Mouse (Mus musculus) midbrain, embryonic 16.5 days (tissue): ENCODE measurements at regions not wholly inside any gene's neighbourhood (a gene's known extent, or its start where the extent isn't known, plus 50 kb on each side); places are given as distances from the start of the nearest gene placed in this dataset.

Experiments
- ATAC-seq: fragments of 200-750 bp; cut with Nextera tagmentation; 2 replicates; pipeline ENCODE4 v1.8.0; 2017; ENCODE audit warnings: moderate TSS enrichment
- H3K27ac ChIP-seq: fragments of 300-500 bp; sonication (generic); 2 replicates; pipeline ENCODE4 v1.5.1; 2014; ENCODE audit warnings: mild to moderate bottlenecking, low read length, mixed read lengths
- H3K27me3 ChIP-seq: fragments of 300-500 bp; sonication (generic); 2 replicates; pipeline ENCODE4 v1.6.1; 2014; ENCODE audit warnings: low read depth, low read length, mixed read lengths; ENCODE audit not compliant: control insufficient read depth, insufficient read depth
- H3K36me3 ChIP-seq: fragments of 300-500 bp; sonication (generic); 2 replicates; pipeline ENCODE4 v1.6.1; 2014; ENCODE audit warnings: mild to moderate bottlenecking, low read length, moderate library complexity, mixed read lengths; ENCODE audit not compliant: control insufficient read depth, insufficient read depth
- H3K4me1 ChIP-seq: fragments of 300-500 bp; sonication (generic); 2 replicates; pipeline ENCODE4 v1.6.1; 2014; ENCODE audit warnings: mild to moderate bottlenecking, low read length, mixed read lengths; ENCODE audit not compliant: control insufficient read depth, insufficient read depth
- H3K4me2 ChIP-seq: fragments of 300-500 bp; sonication (generic); 2 replicates; pipeline ENCODE4 v1.6.1; 2014; ENCODE audit warnings: mild to moderate bottlenecking, low read length, mixed read lengths
- H3K4me3 ChIP-seq: fragments of 300-500 bp; sonication (generic); 2 replicates; pipeline ENCODE4 v1.5.1; 2014; ENCODE audit warnings: low read depth, mild to moderate bottlenecking, low read length, moderate library complexity, mixed read lengths
- H3K9ac ChIP-seq: fragments of 300-500 bp; sonication (generic); 2 replicates; pipeline ENCODE4 v1.6.1; 2014; ENCODE audit warnings: low read depth, low read length, mixed read lengths
- H3K9me3 ChIP-seq: fragments of 300-500 bp; sonication (generic); replicated peaks from 2 replicates; pipeline ENCODE4 v1.6.1; 2014; ENCODE audit warnings: mild to moderate bottlenecking, low read length, mixed read lengths; ENCODE audit not compliant: control insufficient read depth, poor library complexity, severe bottlenecking
- WGBS: fragments of 180-500 bp; shearing (Covaris S2); extraction: QIAGEN DNeasy Blood & Tissue Kit; methylation state at CpG from one replicate; pipeline ENCODE4 v1.1.7; 2014; 5-methylcytosine and 5-hydroxymethylcytosine counted together

DNA sequence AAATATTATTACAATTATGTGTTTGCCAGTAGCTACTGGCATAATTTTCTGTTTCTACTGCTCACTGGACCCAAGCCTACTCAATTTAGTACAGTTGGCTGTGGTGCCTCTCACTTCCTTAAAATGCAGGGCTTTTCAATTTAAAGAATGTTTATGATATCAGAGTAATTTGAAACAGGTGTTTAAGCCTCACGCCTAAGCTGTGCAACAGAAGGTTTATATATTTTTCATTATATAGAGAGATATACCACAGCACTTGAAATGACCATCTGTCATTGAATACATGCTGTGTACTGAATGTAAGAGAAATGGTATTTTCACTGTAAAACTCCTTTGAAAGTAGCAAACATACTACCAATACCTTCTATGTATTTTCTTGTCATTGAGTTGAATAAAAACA lies 376.8 kb downstream of the Otol1 start:
- Histone ChIP-seq H3K4me3 (no peak overlapping the region), H3K4me1 (no peaks in the 10 kb centered on the region), H3K36me3 (no peaks in the 10 kb centered on the region), H3K9me3 (no peaks in the 10 kb centered on the region), H3K27ac (no peak overlapping the region), H3K4me2 (no peak overlapping the region), H3K9ac (no peak overlapping the region), H3K27me3 (no peaks in the 10 kb centered on the region)
- no peak for ATAC-seq
- WGBS: 97% methylated on average over 1 of the region's 1 CpGs

- no peaks in the 10 kb centered on the region for H3K27me3 ChIP-seq
- no peak overlapping the region for H3K27ac ChIP-seq
- H3K4me2 ChIP-seq: no peak overlapping the region
- H3K4me3 ChIP-seq: no peak overlapping the region
- no peaks in the 10 kb centered on the region for H3K36me3 ChIP-seq
- no peaks in the 10 kb centered on the region for H3K9me3 ChIP-seq
- no peaks in the 10 kb centered on the region for H3K4me1 ChIP-seq
- no peak for ATAC-seq
- no peak overlapping the region for H3K9ac ChIP-seq
- WGBS: 89% methylated on average over 4 of the region's 4 CpGs
These were observed 378.5 kb downstream of the Otol1 start for GRCm38 (mm10) chr3:70385961-70386360.

DNA sequence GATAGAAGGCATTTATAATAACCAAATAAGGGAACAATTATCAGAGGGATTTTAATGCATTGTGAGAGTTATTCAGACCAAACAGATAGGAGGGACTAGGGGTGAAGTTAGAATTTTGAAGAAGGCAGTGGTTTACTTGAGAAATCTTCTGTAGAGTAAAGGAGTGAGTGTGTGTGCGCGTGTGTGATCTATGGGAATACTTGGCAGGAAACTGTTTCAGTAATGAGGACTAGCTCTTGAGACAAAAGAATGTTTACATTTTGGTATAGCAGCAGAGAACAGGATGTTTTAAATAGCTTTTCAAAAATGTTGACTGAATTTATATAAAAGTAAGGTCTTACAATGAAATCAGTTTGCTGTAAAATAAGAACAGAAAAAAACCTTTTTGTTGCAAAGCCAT lies 393.8 kb downstream of the Otol1 start:
- H3K36me3 ChIP-seq: no peaks in the 10 kb centered on the region
- H3K9ac ChIP-seq: no peak overlapping the region
- H3K27me3 ChIP-seq: no peaks in the 10 kb centered on the region
- H3K9me3 ChIP-seq: no peaks in the 10 kb centered on the region
- no peaks in the 10 kb centered on the region for H3K4me1 ChIP-seq
- no peak for ATAC-seq
- 69% methylated on average over 2 of the region's 2 CpGs for WGBS
- H3K4me3 ChIP-seq: no peak overlapping the region
- no peak overlapping the region for H3K27ac ChIP-seq
- H3K4me2 ChIP-seq: no peak overlapping the region

- Histone ChIP-seq H3K4me1 (no peaks in the 10 kb centered on the region), H3K9ac (no peak overlapping the region), H3K36me3 (no peaks in the 10 kb centered on the region), H3K4me3 (no peak overlapping the region), H3K27me3 (no peaks in the 10 kb centered on the region), H3K9me3 (no peaks in the 10 kb centered on the region), H3K4me2 (no peak overlapping the region), H3K27ac (no peak overlapping the region)
- WGBS: 88% methylated on average over 1 of the region's 1 CpGs
- ATAC-seq: no peak
These were observed 399.2 kb downstream of the Otol1 start for GRCm38 (mm10) chr3:70406571-70406970.

DNA sequence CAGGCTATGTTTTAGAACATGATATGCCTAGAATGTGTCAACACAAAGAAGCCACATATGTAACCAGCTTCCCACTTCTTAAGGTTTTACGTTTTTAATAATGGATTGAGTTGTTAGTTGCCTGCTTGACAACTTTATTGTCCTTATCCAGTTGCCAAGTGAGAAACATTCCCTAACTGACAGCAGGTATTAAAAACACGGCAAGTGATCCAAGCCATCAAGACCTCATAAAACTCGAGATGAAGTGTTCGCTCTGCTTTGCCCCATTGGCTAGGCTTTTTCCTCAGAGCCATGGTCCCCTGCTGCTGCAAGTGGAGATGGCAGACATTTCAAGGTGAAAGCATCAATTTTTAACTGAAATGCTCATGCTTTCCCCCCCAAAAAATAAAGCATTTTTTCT lies 410.9 kb downstream of the Otol1 start:
- no peak for ATAC-seq
- Histone ChIP-seq H3K36me3 (no peaks in the 10 kb centered on the region), H3K4me2 (no peak overlapping the region), H3K27me3 (no peaks in the 10 kb centered on the region), H3K9ac (no peak overlapping the region), H3K27ac (no peak overlapping the region), H3K4me1 (no peaks in the 10 kb centered on the region), H3K9me3 (no peaks in the 10 kb centered on the region), H3K4me3 (no peak overlapping the region)
- WGBS: 56% methylated on average over 4 of the region's 4 CpGs

DNA sequence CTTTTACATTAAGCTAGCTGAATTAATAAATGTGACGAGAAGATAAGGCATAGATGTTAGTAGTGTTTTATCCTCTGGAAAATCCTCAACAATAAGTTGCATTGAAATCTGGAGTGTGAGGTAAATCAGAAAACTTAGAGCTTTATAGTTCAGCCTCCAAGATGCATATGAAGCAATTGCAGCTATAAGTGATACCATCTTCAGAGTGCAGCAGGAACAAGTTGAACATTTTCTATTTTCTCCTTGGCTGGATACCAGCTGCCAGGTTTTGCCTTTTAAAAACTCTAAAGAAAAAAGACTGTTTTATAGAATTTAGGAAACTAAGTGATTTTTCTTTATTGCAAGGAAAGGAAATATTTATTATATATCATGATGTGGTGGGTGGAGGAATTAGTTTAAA lies 414.6 kb downstream of the Otol1 start:
- ATAC-seq: no peak

GRCm38 (mm10) chr3:70422669-70423068 lies 415.3 kb downstream of the Otol1 start:
- 78% methylated on average over 3 of the region's 3 CpGs for WGBS
- Histone ChIP-seq H3K4me1 (no peaks in the 10 kb centered on the region), H3K9ac (no peak overlapping the region), H3K4me3 (no peak overlapping the region), H3K36me3 (no peaks in the 10 kb centered on the region), H3K4me2 (no peak overlapping the region), H3K27ac (no peak overlapping the region), H3K9me3 (no peaks in the 10 kb centered on the region), H3K27me3 (no peaks in the 10 kb centered on the region)
- no peak for ATAC-seq

More for the DNA sequence above, 414.6 kb downstream of the Otol1 start:
- H3K27ac ChIP-seq: no peak overlapping the region
- H3K4me2 ChIP-seq: no peak overlapping the region
- H3K4me1 ChIP-seq: no peaks in the 10 kb centered on the region
- no peaks in the 10 kb centered on the region for H3K27me3 ChIP-seq
- WGBS: 83% methylated on average over 1 of the region's 1 CpGs
- no peak overlapping the region for H3K4me3 ChIP-seq
- H3K9me3 ChIP-seq: no peaks in the 10 kb centered on the region
- no peaks in the 10 kb centered on the region for H3K36me3 ChIP-seq
- no peak overlapping the region for H3K9ac ChIP-seq

DNA sequence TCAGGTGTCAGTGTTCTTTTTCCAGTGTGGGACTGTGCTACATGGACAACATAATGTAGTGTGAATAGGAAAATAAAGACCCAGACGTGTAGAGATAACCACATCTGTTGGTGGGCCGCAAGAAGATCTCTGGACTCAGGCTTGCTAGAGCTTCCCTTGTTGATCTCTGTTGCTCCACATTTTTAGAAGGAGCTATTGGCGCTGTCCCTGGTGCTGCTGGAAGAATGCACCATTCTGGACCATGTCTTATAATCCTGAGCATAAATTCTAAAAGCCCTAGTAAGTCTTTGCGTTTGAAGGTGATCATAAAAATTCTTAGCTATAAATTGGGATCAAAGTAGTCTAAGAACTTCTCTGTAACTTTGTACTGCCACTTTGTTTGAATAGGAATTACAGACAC lies 429.3 kb downstream of the Otol1 start:
- Histone ChIP-seq H3K9me3 (no peaks in the 10 kb centered on the region), H3K36me3 (no peaks in the 10 kb centered on the region), H3K9ac (no peak overlapping the region), H3K4me3 (no peak overlapping the region), H3K4me1 (no peaks in the 10 kb centered on the region), H3K4me2 (no peak overlapping the region), H3K27me3 (no peaks in the 10 kb centered on the region), H3K27ac (no peak overlapping the region)
- ATAC-seq: no peak
- 79% methylated on average over 4 of the region's 4 CpGs for WGBS

- Histone ChIP-seq H3K4me3 (no peak overlapping the region), H3K4me2 (no peak overlapping the region), H3K36me3 (no peaks in the 10 kb centered on the region), H3K4me1 (no peaks in the 10 kb centered on the region), H3K9me3 (no peaks in the 10 kb centered on the region), H3K9ac (no peak overlapping the region), H3K27ac (no peak overlapping the region), H3K27me3 (no peaks in the 10 kb centered on the region)
- WGBS: 57% methylated on average over 2 of the region's 2 CpGs
- peak; percentile 56; the same call in 1 of the 2 replicates for ATAC-seq
These were observed 449.9 kb downstream of the Otol1 start for GRCm38 (mm10) chr3:70457181-70457847.
